Mouse (Mus musculus) c-Kit-positive CD71-negative TER-119-negative erythroid progenitor cells, embryonic 14.5 days (primary cell): ENCODE results near the gene Cers6.

ENCODE experiments used
- DNase-seq: peaks from one replicate; pipeline ENCODE4 v3.0.0-alpha.2; 2013; ENCODE audit warnings: low read depth

The Cers6 gene

GRCm38 (mm10) chr2:68884573-68884972, 23.3 kb downstream of the Cers6 start:
- no peak for DNase-seq

- no peak for DNase-seq
Observed at GRCm38 (mm10) chr2:68885206-68885605, 24.0 kb downstream of the Cers6 start.

DNA sequence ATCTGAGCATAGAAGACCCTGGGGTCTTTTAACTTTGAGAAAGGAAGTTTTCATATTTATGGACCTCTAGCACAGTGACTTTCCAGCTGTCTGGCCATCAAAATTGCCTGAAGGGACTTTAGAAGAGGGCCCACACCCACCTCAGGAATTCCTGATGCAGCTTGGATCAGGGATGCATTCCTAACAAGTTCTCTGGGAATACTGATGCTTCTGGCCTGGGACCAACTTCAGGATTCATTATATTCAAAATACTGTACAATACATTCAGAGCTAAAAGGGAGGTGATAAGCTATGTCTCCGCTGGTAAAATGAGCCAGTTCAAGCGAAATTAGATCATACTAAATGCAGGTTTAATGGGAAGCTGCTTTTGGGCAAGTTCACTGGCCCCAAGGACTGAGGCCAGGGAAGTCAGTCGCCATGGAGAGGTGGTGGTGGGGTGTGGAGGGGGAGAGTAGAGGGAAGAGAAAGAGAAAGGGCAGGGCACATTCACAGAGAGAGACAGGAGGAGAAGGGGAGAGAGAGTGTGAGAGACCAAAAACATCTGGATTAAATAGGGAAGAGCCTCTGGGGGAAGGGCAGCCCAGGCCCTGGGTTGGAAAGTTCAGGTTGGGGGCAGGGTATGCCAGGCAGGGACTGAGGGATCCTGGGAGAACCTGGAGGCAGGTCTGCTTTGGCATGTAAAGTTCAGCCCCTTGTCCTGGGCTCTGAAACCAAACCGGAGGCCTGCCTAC, 24.7 kb downstream of the Cers6 start:
- no peak for DNase-seq

- DNase-seq = no peak
Observed at GRCm38 (mm10) chr2:68886661-68887060, 25.4 kb downstream of the Cers6 start.

DNA sequence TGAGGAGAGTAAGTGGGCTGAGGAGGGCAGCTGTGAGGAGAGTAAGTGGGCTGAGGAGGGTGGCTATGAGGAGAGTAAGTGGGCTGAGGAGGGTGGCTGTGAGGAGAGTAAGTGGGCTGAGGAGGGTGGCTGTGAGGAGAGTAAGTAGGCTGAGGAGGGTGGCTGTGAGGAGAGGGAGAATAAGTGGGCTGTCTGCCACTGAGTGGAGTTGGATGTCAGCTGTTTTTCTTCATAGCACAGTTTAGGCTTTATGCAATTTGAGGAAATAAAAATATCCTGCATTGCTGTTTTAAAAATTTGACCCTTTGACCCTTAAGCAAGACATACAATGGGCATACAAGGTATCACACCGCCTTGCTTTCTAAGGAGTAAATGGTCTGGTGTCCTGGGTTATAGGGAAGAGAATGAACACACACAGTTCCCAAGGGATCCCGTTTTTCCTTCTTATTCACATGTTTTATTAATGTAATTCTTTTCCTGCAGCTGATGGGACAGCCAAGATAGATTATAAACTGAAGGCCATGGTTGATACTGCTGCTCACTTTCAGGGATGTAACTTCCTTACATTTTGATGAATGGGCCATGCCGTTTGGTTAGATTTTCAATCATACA, 27.0 kb downstream of the Cers6 start:
- no peak for DNase-seq

GRCm38 (mm10) chr2:68889661-68890170, 28.5 kb downstream of the Cers6 start:
- no peak for DNase-seq

DNA sequence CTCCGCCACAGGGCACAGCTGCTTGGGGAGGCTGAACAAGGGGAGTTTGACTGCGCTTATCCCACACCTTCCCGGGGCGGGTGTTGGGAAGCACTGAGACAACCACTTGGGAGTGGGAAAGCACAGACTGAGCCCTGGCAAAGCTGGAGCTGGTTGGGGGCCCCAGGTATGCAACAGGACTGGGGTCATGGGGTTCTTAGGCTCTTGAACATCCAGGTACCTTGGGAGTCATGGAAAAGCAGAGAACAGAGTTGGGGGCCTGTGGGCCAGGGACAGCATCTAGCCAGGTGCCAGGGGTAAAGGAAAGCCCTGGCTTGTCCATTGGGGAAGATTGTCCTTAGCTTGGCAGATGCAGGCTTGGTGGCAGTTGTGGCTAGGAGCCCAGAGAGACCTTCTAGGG, 31.2 kb downstream of the Cers6 start:
- no peak for DNase-seq

DNA sequence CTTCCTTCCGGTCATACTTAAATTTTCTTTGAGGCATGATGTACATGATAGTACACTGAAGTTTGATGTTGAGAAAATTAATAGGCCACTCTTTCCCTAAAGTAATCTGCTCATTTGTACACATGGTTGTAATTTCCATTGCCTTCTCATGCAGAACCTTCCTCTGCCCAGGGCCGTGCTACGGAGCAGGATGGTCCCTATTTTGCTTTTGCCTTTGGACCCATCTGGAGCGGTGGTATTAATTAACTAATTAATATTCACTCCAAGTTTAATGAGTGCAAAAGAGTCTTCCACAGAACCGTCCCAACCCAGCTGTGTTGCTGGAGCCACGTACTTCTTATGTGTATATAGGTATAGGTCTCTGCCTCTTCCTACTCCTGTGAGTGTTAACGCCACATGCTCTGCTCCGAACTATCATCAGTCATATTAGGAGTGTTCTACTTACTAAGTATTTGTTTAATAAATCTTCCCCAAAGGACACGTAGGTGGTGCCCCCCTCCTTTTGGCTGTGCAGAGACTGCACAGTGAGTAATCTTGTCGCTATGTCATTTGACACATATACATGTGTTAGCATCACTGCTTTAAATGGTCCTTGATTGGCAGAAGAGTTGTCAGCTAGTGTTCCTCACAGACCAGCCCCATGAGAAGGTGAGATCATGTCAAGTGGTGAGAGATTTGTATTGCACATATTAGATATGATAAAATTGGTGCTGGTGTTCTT, 34.0 kb downstream of the Cers6 start:
- DNase-seq = no peak

GRCm38 (mm10) chr2:68896196-68896595, 35.0 kb downstream of the Cers6 start:
- DNase-seq = no peak

GRCm38 (mm10) chr2:68899770-68900521, 38.7 kb downstream of the Cers6 start:
- DNase-seq = no peak

- DNase-seq = no peak
Observed at GRCm38 (mm10) chr2:68900640-68901378, 39.6 kb downstream of the Cers6 start.

GRCm38 (mm10) chr2:68901708-68902107, 40.5 kb downstream of the Cers6 start:
- DNase-seq = no peak

DNA sequence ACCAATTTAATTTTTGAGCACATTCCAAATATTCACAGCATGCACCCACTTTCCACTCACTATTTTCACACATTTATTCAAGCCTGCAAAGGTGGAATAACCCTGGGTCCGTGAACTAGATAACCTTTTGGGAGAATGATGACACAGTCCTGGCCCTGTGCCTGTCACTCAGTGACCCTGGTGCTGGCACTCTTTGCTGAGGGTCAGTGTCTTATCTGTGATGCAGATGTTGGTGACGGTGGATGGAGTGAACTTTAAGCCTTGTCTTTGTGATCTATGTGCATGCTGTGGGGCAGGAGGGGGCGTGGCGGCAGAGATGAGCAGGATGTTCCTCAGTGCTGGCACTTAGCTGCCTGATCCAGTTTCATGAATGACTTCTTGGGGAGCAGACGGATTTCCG, 41.3 kb downstream of the Cers6 start:
- no peak for DNase-seq

- DNase-seq = no peak
Observed at GRCm38 (mm10) chr2:68906921-68907320, 45.7 kb downstream of the Cers6 start.

DNA sequence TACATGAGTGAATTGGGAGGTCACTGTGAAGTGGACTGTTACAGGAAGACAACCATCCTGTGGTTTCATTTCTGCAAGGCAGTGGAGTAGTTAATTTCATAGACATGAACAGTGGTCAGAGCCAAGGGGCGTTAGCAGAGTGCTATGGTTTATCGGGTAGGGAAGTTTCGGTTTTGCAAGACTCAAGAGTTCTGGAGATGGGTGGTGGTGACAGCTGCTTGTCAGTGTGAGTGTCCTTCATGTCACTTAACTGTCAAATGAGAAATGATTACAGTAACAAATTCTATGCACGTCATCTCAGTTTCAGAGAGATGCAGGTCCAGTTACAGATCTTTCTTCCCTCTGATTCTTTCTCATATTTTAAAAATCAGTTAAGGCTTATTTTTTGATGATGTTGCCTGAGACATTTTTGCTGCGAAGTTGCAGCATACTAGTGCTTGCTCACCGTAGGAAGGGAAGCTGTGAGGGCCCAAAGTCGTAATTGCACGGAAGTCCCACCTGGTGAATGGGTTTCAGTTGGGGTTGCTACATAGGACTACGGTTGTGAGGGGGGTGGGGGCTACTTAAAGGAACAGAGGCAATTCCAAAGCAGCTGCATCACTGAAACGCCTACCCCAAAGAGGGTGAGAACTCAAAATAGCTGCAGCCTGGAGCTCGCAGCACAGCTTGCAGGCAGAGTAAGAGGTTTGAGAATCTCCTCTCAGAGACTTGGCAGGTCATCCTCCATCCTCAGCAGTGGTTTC, 46.7 kb downstream of the Cers6 start:
- DNase-seq = no peak

- DNase-seq = no peak
Observed at GRCm38 (mm10) chr2:68910727-68911126, 49.5 kb downstream of the Cers6 start.

- no peak for DNase-seq
Observed at GRCm38 (mm10) chr2:68911587-68912483, 50.6 kb downstream of the Cers6 start.

DNA sequence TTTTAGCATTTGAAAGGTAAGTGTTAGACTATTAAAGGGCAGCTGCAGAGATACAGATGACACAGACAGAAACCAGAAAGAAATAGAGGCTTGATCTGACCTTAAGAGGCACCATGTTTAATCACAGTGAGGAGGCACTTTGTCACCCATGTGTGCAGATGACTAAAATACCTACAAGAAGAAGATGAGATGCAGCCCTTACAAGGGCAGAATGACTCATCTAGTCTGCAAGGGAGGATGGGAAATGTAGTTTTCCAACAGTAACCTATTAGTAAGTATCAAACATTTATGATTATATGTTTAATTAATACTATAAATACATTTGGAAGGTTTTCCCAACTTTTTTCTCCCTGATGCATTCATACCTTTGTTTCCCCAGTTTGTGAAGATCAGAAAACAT, 54.5 kb downstream of the Cers6 start:
- no peak for DNase-seq

DNA sequence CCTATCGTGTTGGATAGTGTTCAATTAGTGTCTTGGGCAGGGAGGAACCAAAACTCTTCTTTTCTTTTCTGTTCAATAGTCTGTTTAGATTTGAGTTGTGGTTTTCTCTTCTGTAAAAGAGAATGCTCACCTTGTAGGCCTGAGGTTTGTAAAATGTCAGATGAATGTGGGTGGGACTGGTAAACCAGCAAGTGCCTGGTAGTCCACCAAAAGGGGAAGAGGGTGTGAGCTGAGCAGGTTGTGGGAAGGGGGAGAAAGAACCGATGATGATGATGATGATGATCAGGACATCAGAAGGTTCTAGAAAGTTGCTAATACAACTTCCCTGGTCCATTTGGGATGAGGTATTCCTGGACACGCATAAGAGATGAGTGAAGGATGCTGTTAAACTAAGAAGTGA, 55.1 kb downstream of the Cers6 start:
- DNase-seq = no peak

DNA sequence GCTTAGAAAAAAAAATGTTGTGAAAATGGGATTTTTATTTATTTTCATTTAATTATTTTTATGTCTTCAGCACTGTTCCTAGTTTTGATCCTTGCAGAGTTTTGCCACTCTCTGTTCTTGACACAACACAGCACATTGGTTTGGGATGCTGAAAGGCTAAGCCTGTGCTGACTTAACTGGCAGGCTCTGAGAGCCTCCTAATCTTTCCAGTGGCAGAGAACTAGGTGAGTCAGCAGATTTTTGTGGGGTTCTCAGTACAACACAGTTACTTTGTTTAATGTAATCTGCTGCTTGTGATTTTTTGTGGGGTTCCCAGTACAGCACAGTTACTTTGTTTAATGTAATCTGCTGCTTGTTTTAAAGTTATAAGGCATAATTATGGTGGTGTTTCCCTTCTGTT, 55.8 kb downstream of the Cers6 start:
- DNase-seq = no peak
